Mouse (Mus musculus): ENCODE measurements around the gene Gm21974.
A peak's percentile ranks its signal among the peaks of the same experiment; 100 is the strongest.

The Gm21974 gene

DNA sequence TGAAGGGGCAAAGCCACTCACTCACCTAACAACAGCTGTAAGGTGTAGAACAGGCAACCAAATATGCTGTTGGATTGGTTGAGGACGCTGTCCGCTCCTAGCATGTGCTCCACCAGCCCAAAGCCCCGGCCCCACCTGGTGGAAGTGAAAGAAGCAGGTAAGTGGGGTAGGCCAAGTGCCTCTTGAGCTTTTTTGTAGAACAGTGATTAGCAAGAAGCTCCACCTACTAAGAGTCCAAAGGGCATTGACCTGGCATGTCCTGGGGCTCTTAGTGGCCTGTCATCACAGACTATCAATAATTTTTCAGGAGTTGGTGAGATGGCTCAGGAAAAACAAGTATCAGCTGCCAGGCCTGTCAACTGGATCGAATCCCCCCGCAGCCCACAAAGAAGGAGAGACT, 774 bp downstream of the Gm21974 start:
- peaks cover 59% of the 10 kb centered on the region for H3K4me1 ChIP-seq (replicated peaks; ENCODE audit: low read depth, low read length)
- TF ChIP-seq CTCF (conservative IDR thresholded peaks at IDR 0.05; ENCODE audit: low read length) (no peak), NANOG (IDR thresholded peaks at IDR 0.05; ENCODE audit: borderline replicate concordance, low read length) (no peak), POU5F1 (IDR thresholded peaks at IDR 0.05; ENCODE audit: borderline replicate concordance, low read length) (no peak)
- peaks cover 51% of the 10 kb centered on the region for H3K36me3 ChIP-seq (ENCODE audit: insufficient read depth, low read length)
- H3K9me3 ChIP-seq (ENCODE audit: low read length): no peaks in the 10 kb centered on the region
- H3K27me3 ChIP-seq (ENCODE audit: insufficient read depth, low read length): no peaks in the 10 kb centered on the region
- peak overlapping the region; percentile 92 for H3K4me3 ChIP-seq (replicated peaks; ENCODE audit: low read length)

DNA sequence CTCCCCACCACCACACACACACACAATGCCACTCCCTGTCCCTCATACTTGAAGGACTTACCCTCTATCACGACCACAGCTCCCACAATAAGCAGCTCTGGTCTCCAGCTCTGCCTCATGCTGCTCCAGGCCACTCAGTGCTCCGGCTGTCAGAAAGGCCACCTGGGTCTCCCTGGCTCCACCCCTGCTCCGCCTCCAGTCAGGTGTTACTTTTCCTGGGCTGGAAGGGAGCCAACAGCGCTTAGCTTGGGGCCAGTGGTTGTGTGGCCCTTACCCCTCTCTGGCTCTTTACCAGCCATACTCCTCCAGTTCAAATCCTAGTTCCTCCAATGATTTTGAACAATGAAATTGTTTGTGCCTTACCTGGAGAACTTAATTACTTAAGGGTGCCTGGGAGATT, 4.5 kb downstream of the Gm21974 start, which contains the start of gene Prss53:
Prss53 (minus strand) TSS at position 173 of the 400 bp plus-strand sequence.
- Histone ChIP-seq H3K4me1 (replicated peaks; ENCODE audit: low read depth, low read length) (peaks cover 62% of the 10 kb centered on the region), H3K4me3 (replicated peaks; ENCODE audit: low read length) (no peak within 1 kb of the TSS), H3K27me3 (ENCODE audit: insufficient read depth, low read length) (no peaks in the 10 kb centered on the region), H3K9me3 (ENCODE audit: low read length) (no peaks in the 10 kb centered on the region), H3K36me3 (ENCODE audit: insufficient read depth, low read length) (peaks cover 87% of the 10 kb centered on the region)
- no peak for TF ChIP-seq POU5F1 (IDR thresholded peaks at IDR 0.05; ENCODE audit: borderline replicate concordance, low read length)
- TF ChIP-seq CTCF (conservative IDR thresholded peaks at IDR 0.05; ENCODE audit: low read length): no peak
- TF ChIP-seq NANOG (IDR thresholded peaks at IDR 0.05; ENCODE audit: borderline replicate concordance, low read length): no peak

DNA sequence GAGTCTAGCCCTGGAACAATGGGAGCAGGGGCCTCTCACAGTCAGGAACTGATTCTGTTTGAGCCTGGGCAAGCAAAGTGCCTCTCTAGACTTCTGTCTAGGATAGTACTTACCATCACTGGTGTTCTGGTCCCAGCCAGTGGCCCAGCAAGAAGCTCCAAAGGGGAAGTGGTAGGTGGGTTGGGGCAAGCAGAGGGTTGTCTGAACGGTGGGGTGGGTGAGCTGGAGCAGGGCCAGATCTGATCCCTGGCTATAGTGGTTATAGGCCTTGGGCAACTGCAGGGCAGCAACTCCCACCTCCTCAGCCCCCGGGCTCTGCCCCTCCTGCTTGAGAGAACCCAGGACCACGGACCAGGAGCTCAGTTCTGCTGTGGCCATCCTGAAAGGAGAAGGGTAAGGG, 6.4 kb downstream of the Gm21974 start:
- Histone ChIP-seq H3K4me1 (replicated peaks; ENCODE audit: low read depth, low read length) (peaks cover 64% of the 10 kb centered on the region), H3K9me3 (ENCODE audit: low read length) (no peaks in the 10 kb centered on the region), H3K27me3 (ENCODE audit: insufficient read depth, low read length) (no peaks in the 10 kb centered on the region), H3K36me3 (ENCODE audit: insufficient read depth, low read length) (peaks cover 100% of the 10 kb centered on the region), H3K4me3 (replicated peaks; ENCODE audit: low read length) (no peak overlapping the region)
- TF ChIP-seq CTCF (conservative IDR thresholded peaks at IDR 0.05; ENCODE audit: low read length) (no peak), POU5F1 (IDR thresholded peaks at IDR 0.05; ENCODE audit: borderline replicate concordance, low read length) (no peak), NANOG (IDR thresholded peaks at IDR 0.05; ENCODE audit: borderline replicate concordance, low read length) (no peak)

DNA sequence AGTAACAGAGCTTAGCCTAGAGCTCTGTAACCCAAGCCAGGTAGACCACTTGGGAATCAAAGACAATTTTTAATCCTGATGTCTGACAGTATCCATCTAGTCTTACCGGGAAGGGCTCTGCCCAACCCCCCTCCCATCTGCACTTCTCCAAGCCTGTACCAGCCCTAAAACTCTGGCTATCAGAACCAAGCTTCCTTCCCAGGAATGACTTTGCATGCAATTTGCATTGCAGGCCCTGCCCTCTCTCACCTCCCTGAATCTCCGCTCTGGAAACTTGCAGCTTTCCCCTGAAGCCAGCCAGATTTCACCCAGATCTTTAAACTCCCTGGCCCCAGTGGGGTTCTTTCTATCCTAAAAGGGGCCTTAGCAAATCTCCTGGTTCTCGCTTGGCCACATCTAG, 7.5 kb downstream of the Gm21974 start:
- TF ChIP-seq CTCF (conservative IDR thresholded peaks at IDR 0.05; ENCODE audit: low read length) (no peak), NANOG (IDR thresholded peaks at IDR 0.05; ENCODE audit: borderline replicate concordance, low read length) (no peak), POU5F1 (IDR thresholded peaks at IDR 0.05; ENCODE audit: borderline replicate concordance, low read length) (no peak)
- peaks cover 72% of the 10 kb centered on the region for H3K4me1 ChIP-seq (replicated peaks; ENCODE audit: low read depth, low read length)
- H3K36me3 ChIP-seq (ENCODE audit: insufficient read depth, low read length): peaks cover 100% of the 10 kb centered on the region
- H3K9me3 ChIP-seq (ENCODE audit: low read length): no peaks in the 10 kb centered on the region
- no peaks in the 10 kb centered on the region for H3K27me3 ChIP-seq (ENCODE audit: insufficient read depth, low read length)
- no peak overlapping the region for H3K4me3 ChIP-seq (replicated peaks; ENCODE audit: low read length)

DNA sequence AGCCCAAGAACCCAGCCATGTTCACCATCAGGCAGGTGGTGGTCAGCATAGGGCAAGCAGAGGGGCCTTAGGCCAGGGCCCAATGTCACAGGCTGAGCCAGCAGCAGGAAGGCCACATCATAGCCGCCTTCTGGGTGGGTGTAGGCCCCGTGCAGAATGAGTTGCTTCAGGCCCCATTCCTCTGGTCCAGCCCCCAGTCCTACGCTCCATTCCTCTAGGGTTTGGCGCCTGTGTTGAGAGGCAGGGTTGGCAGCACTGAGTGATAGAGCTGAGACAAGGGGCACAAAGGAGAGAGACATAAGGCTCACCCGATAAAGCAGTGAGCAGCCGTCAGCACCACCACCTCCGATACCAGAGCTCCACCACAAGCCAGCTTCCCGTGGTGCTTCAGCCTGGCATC, 8.1 kb downstream of the Gm21974 start:
- peaks cover 78% of the 10 kb centered on the region for H3K4me1 ChIP-seq (replicated peaks; ENCODE audit: low read depth, low read length)
- no peak overlapping the region for H3K4me3 ChIP-seq (replicated peaks; ENCODE audit: low read length)
- H3K27me3 ChIP-seq (ENCODE audit: insufficient read depth, low read length): no peaks in the 10 kb centered on the region
- TF ChIP-seq CTCF (conservative IDR thresholded peaks at IDR 0.05; ENCODE audit: low read length) (no peak), NANOG (IDR thresholded peaks at IDR 0.05; ENCODE audit: borderline replicate concordance, low read length) (no peak), POU5F1 (IDR thresholded peaks at IDR 0.05; ENCODE audit: borderline replicate concordance, low read length) (no peak)
- H3K9me3 ChIP-seq (ENCODE audit: low read length): no peaks in the 10 kb centered on the region
- peaks cover 100% of the 10 kb centered on the region for H3K36me3 ChIP-seq (ENCODE audit: insufficient read depth, low read length)

DNA sequence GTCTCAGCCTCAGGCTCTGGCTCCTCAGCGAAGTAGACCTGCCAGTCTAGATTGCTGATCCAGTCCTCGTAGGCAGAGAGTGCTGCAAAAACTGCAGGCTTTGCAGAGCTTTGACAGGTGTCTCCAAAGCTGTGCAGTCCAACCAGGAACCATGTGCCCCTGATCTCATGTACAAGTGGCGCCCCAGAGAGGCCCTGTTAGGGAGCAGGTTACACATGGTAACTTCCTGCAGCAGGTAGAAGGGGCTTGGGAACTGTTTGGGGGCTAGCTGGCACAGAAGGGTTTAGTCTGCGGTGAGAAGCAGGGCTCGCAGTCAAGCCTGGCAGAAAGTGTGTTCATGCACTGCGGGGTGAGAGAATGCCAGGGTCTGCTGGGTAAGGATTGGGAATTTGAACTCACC, 8.7 kb downstream of the Gm21974 start:
- H3K36me3 ChIP-seq (ENCODE audit: insufficient read depth, low read length): peaks cover 100% of the 10 kb centered on the region
- no peak for TF ChIP-seq CTCF (conservative IDR thresholded peaks at IDR 0.05; ENCODE audit: low read length)
- TF ChIP-seq NANOG (IDR thresholded peaks at IDR 0.05; ENCODE audit: borderline replicate concordance, low read length): no peak
- TF ChIP-seq POU5F1 (IDR thresholded peaks at IDR 0.05; ENCODE audit: borderline replicate concordance, low read length): no peak
- H3K27me3 ChIP-seq (ENCODE audit: insufficient read depth, low read length): no peaks in the 10 kb centered on the region
- no peaks in the 10 kb centered on the region for H3K9me3 ChIP-seq (ENCODE audit: low read length)
- H3K4me1 ChIP-seq (replicated peaks; ENCODE audit: low read depth, low read length): peaks cover 85% of the 10 kb centered on the region
- H3K4me3 ChIP-seq (replicated peaks; ENCODE audit: low read length): no peak overlapping the region

DNA sequence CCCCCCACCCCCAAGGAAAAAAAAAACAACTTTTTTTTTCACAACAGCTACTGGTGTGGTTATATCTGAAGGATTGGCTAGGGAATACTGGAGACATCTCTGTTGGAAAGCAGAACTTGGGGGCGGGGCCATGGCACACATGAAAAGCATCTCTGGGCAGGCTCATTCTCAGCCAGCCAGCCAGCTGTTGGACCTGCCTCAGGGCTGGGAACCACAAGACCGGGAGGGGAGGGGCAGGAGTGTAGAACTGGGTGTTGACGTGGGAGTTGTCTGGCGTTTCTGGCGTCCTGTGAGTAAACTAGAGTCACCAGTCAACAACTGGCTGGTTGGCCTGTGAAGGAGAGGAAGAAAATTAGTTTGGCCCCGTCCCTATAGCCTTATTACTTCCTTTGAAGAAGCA, 9.3 kb downstream of the Gm21974 start:
- TF ChIP-seq CTCF (conservative IDR thresholded peaks at IDR 0.05; ENCODE audit: low read length) (no peak), POU5F1 (IDR thresholded peaks at IDR 0.05; ENCODE audit: borderline replicate concordance, low read length) (no peak), NANOG (IDR thresholded peaks at IDR 0.05; ENCODE audit: borderline replicate concordance, low read length) (no peak)
- peaks cover 100% of the 10 kb centered on the region for H3K36me3 ChIP-seq (ENCODE audit: insufficient read depth, low read length)
- H3K4me1 ChIP-seq (replicated peaks; ENCODE audit: low read depth, low read length): peaks cover 87% of the 10 kb centered on the region
- H3K4me3 ChIP-seq (replicated peaks; ENCODE audit: low read length): no peak overlapping the region
- H3K27me3 ChIP-seq (ENCODE audit: insufficient read depth, low read length): no peaks in the 10 kb centered on the region
- H3K9me3 ChIP-seq (ENCODE audit: low read length): no peaks in the 10 kb centered on the region

DNA sequence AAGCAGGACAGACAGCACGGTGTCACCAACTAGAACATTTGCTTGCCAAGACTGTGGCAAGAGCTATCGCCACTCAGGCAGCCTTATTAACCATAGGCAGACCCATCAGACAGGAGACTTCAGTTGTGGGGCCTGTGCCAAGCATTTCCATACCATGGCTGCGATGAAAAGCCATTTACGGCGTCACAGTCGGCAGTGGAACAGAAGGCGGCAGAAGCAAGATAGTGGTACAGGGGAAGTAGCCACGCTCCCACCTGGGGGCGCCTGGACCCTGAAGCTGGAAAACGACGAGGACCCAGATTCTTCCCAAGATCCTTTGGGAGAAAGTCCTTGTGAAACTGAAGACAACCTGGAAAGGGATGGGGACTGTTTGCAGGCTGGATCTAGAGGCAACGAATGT, 14.8 kb downstream of the Gm21974 start:
- Histone ChIP-seq H3K36me3 (ENCODE audit: insufficient read depth, low read length) (peaks cover 80% of the 10 kb centered on the region), H3K9me3 (ENCODE audit: low read length) (no peaks in the 10 kb centered on the region), H3K4me3 (replicated peaks; ENCODE audit: low read length) (no peak overlapping the region), H3K4me1 (replicated peaks; ENCODE audit: low read depth, low read length) (peaks cover 81% of the 10 kb centered on the region), H3K27me3 (ENCODE audit: insufficient read depth, low read length) (no peaks in the 10 kb centered on the region)
- no peak for TF ChIP-seq NANOG (IDR thresholded peaks at IDR 0.05; ENCODE audit: borderline replicate concordance, low read length)
- no peak for TF ChIP-seq CTCF (conservative IDR thresholded peaks at IDR 0.05; ENCODE audit: low read length)
- TF ChIP-seq POU5F1 (IDR thresholded peaks at IDR 0.05; ENCODE audit: borderline replicate concordance, low read length): no peak

DNA sequence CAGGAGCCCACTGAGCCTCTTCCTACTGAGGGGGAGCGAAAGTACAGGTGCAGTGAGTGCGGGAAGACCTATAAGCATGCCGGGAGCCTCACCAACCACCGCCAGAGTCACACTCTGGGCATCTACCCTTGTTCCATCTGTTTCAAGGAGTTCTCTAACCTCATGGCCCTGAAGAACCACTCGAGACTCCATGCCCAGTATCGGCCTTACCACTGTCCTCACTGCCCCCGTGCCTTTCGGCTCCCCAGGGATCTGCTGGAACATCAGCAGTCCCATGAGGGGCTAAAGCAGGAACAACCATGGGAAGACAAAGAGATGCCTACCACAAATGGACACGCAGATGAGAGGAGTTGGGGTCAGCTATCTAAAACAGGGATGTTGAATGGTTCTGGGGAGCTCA, 16.0 kb downstream of the Gm21974 start:
- H3K9me3 ChIP-seq (ENCODE audit: low read length): no peaks in the 10 kb centered on the region
- no peak for TF ChIP-seq POU5F1 (IDR thresholded peaks at IDR 0.05; ENCODE audit: borderline replicate concordance, low read length)
- peaks cover 82% of the 10 kb centered on the region for H3K4me1 ChIP-seq (replicated peaks; ENCODE audit: low read depth, low read length)
- no peak overlapping the region for H3K4me3 ChIP-seq (replicated peaks; ENCODE audit: low read length)
- H3K27me3 ChIP-seq (ENCODE audit: insufficient read depth, low read length): no peaks in the 10 kb centered on the region
- peaks cover 72% of the 10 kb centered on the region for H3K36me3 ChIP-seq (ENCODE audit: insufficient read depth, low read length)

Measured in E14TG2a.4 (cell line).